Mouse (Mus musculus): ENCODE data around the gene Arid5b. TPM values are rescaled to one million over a fixed set of nuclear protein-coding genes. Genes with fewer than 3 reads are reported as not detected.

Arid5b gene
- total RNA-seq (2022) = 10 to 100 TPM; 25.3 to 27.5 (median 26.4) TPM

GRCm38 (mm10) chr10:68278632-68279361, at the start of gene Arid5b:
Gene Arid5b (minus strand): TSS chr10:68278740.
- peak; percentile 35 to 52 for DNase-seq (ENCODE audit: low spot score in 2 of 2)

- no peak for DNase-seq (ENCODE audit: low spot score in 2 of 2)
Measured at GRCm38 (mm10) chr10:68325378-68325777, 46.8 kb upstream of the Arid5b start.

- DNase-seq (ENCODE audit: low spot score in 2 of 2) = peak; percentile 10 to 12
Measured at GRCm38 (mm10) chr10:68324061-68324460, 45.5 kb upstream of the Arid5b start.

- DNase-seq (ENCODE audit: low spot score in 2 of 2) = no peak
Measured at GRCm38 (mm10) chr10:68323167-68323566, 44.6 kb upstream of the Arid5b start.

- no peak for DNase-seq (ENCODE audit: low spot score in 2 of 2)
Measured at GRCm38 (mm10) chr10:68320986-68321385, 42.4 kb upstream of the Arid5b start.

GRCm38 (mm10) chr10:68320496-68320895, 42.0 kb upstream of the Arid5b start:
- no peak for DNase-seq (ENCODE audit: low spot score in 2 of 2)

- no peak for DNase-seq (ENCODE audit: low spot score in 2 of 2)
Measured at GRCm38 (mm10) chr10:68319438-68319837, 40.9 kb upstream of the Arid5b start.

GRCm38 (mm10) chr10:68318438-68318979, 40.0 kb upstream of the Arid5b start:
- DNase-seq (ENCODE audit: low spot score in 2 of 2) = no peak

- DNase-seq (ENCODE audit: low spot score in 2 of 2) = no peak
Measured at GRCm38 (mm10) chr10:68312734-68313133, 34.2 kb upstream of the Arid5b start.

GRCm38 (mm10) chr10:68301013-68301412, 22.5 kb upstream of the Arid5b start:
- no peak for DNase-seq (ENCODE audit: low spot score in 2 of 2)

- DNase-seq (ENCODE audit: low spot score in 2 of 2) = no peak
Measured at GRCm38 (mm10) chr10:68289465-68289864, 10.9 kb upstream of the Arid5b start.

- DNase-seq (ENCODE audit: low spot score in 2 of 2) = peak; percentile 64 to 69
Measured at GRCm38 (mm10) chr10:68282466-68283391, 4.2 kb upstream of the Arid5b start.

- DNase-seq (ENCODE audit: low spot score in 2 of 2) = no peak
Measured at GRCm38 (mm10) chr10:68281775-68282106, 3.2 kb upstream of the Arid5b start.

GRCm38 (mm10) chr10:68281076-68281774, 2.7 kb upstream of the Arid5b start:
- DNase-seq (ENCODE audit: low spot score in 2 of 2) = no peak

- peak; percentile 66 for DNase-seq (ENCODE audit: low spot score in 2 of 2)
Measured at GRCm38 (mm10) chr10:68279516-68280501, 1.3 kb upstream of the Arid5b start.

GRCm38 (mm10) chr10:68277671-68278151, 829 bp downstream of the Arid5b start:
- peak in 1 of 2 experiments; percentile 42 for DNase-seq (ENCODE audit: low spot score in 2 of 2)

- DNase-seq (ENCODE audit: low spot score in 2 of 2) = peak; percentile 53 to 56
Measured at GRCm38 (mm10) chr10:68276976-68277441, 1.5 kb downstream of the Arid5b start.

GRCm38 (mm10) chr10:68276350-68276975, 2.1 kb downstream of the Arid5b start:
- DNase-seq (ENCODE audit: low spot score in 2 of 2) = peak; percentile 63 to 64

Data from layer of hippocampus, adult 8-10 months (tissue).